Mouse (Mus musculus) embryonic fibroblast, embryonic 13.5 days (primary cell): ENCODE results near the gene Cwc22.

Experiments
- CTCF ChIP-seq: IDR thresholded peaks from 2 replicates; pipeline ENCODE4 v1.5.1; 2011; ENCODE audit warnings: mild to moderate bottlenecking, control low read depth, low read length, moderate library complexity, borderline replicate concordance; ENCODE audit not compliant: insufficient read depth
- POLR2A ChIP-seq: IDR thresholded peaks from 2 replicates; pipeline ENCODE4 v1.6.1; 2011; ENCODE audit warnings: low read depth, mild to moderate bottlenecking, control low read depth, low read length, moderate library complexity

GRCm38 (mm10) chr2:77888826-77889225 is 57.3 kb downstream of the Cwc22 start:
- no peak for TF ChIP-seq CTCF
- no peak for TF ChIP-seq POLR2A
